Mouse (Mus musculus) kidney, adult 2 months (tissue): ENCODE results near the gene Gm28230. TPM values are rescaled to one million over a fixed set of nuclear protein-coding genes. Genes with fewer than 3 reads are reported as not detected.

Source experiments
- DNase-seq: peaks from one replicate; pipeline ENCODE4 v3.0.0; 2021
- H3K27ac ChIP-seq: fragments of 200-500 bp; 2 replicates; pipeline ENCODE4 v1.5.1; 2012; ENCODE audit warnings: low read depth, low read length, control low read depth, inconsistent platforms; ENCODE audit not compliant: insufficient read depth
- H3K27me3 ChIP-seq: fragments of 200-500 bp; replicated peaks from 2 replicates; pipeline ENCODE4 v1.6.1; 2012; ENCODE audit warnings: mild to moderate bottlenecking, moderate library complexity, low read length, inconsistent platforms; ENCODE audit not compliant: control insufficient read depth, insufficient read depth
- H3K36me3 ChIP-seq: fragments of 200-500 bp; 2 replicates; pipeline ENCODE4 v1.6.1; 2012; ENCODE audit warnings: mild to moderate bottlenecking, moderate library complexity, low read length, inconsistent platforms; ENCODE audit not compliant: control insufficient read depth, insufficient read depth
- H3K4me1 ChIP-seq: fragments of 200-500 bp; 2 replicates; pipeline ENCODE4 v1.6.1; 2011; ENCODE audit warnings: low read length; ENCODE audit not compliant: control insufficient read depth, insufficient read depth
- H3K4me3 ChIP-seq: fragments of 200-500 bp; 2 replicates; pipeline ENCODE4 v1.5.1; 2011; ENCODE audit warnings: mild to moderate bottlenecking, low read depth, low read length, control low read depth; ENCODE audit not compliant: insufficient read depth
- CTCF ChIP-seq: fragments of 200-500 bp; conservative IDR thresholded peaks from 2 replicates; pipeline ENCODE4 v1.5.1; 2011; ENCODE audit warnings: low read depth, mild to moderate bottlenecking, control low read depth, low read length, moderate library complexity, mixed read lengths; ENCODE audit not compliant: insufficient read depth, insufficient read length
- POLR2A ChIP-seq: fragments of 200-500 bp; IDR thresholded peaks from one replicate; pipeline ENCODE4 v1.6.1; 2011; ENCODE audit warnings: low read depth, low read length, control low read depth
- WGBS: fragments of 180-500 bp; shearing (Covaris S2); methylation state at CpG from one replicate; pipeline ENCODE4 v1.1.7; 2018; 5-methylcytosine and 5-hydroxymethylcytosine counted together
- polyA plus RNA-seq: library from polyadenylated mRNA; depleted of rRNA; stranded (reverse); fragments of >200 nt; gene quantifications from 2 replicates; pipeline ENCODE4 v1.2.3, GENCODE M21; 2012

The Gm28230 gene
- polyA plus RNA-seq, 1 experiment, result 5.5 TPM

DNA sequence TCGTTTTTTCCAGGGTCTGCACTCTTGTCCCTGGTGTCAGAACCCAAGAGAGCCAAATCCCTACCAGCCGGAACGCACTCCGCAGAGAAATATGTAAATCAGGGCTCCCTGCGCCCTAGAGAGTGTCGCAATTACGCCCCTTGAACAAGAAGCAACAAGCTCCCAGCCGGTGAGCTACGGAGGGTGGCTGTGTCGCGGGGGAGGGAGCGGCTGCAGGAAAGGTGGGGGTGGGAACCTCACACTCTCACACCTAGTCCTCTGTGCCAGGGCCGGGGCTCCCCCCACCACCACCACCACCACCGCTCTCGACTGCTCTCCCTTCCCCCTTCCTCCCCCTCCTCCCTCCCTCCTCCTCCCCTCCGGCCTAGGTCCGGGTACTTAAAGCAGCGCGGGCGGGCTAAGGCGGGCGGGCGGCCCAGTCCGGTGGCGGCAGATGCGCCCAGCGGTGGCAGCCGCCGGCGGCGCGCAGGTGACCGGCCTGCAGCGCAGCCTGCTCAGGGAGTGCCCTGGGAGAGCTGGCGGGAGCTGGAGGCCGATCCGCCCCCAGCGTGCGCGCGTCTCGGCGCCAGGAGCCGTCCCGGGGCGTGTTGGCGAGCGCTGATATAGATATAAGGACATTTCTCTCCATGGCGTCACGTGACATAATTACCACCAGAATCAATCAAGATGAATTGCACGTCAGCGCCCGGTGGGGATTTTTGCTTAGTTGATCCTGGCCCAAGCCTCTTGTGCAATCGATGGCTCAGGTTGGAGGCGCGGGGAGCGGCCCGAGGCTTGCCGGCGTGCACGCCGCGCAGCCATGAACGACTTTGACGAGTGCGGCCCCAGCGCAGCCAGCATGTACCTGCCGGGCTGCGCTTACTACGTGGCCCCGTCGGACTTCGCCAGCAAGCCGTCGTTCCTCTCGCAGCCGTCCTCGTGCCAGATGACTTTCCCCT, 44.7 kb upstream of the Gm28230 start:
- Histone ChIP-seq H3K27me3 (peaks cover 9% of the 10 kb centered on the region), H3K27ac (peak overlapping the region; percentile 59; the same call in 1 of the 2 replicates), H3K4me3 (peak overlapping the region; percentile 31), H3K4me1 (no peaks in the 10 kb centered on the region), H3K36me3 (no peaks in the 10 kb centered on the region)
- DNase-seq, result peak; percentile 39
- 2% methylated on average over 75 of the region's 78 CpGs for WGBS
- TF ChIP-seq CTCF (no peak), POLR2A (no peak)

DNA sequence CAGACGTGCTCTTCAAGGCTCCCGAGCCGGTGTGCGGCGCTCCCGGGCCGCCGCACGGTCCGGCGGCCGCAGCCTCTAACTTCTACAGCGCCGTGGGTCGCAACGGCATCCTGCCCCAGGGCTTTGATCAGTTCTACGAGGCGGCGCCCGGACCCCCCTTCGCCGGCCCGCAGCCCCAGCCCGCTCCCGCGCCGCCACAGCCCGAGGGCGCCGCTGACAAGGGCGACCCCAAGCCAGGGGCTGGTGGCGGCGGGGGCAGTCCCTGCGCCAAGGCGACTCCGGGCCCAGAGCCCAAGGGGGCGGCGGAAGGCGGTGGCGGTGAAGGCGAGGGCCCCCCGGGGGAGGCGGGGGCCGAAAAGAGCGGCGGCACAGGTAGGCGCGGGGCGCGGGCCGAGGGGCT, 43.7 kb upstream of the Gm28230 start:
- H3K36me3 ChIP-seq, result no peaks in the 10 kb centered on the region
- H3K4me1 ChIP-seq, result no peaks in the 10 kb centered on the region
- peak; percentile 12 for DNase-seq
- H3K27me3 ChIP-seq, result peaks cover 10% of the 10 kb centered on the region
- WGBS, result 4% methylated on average over 47 of the region's 51 CpGs
- no peak for TF ChIP-seq CTCF
- H3K27ac ChIP-seq, result no peak overlapping the region
- H3K4me3 ChIP-seq, result peak overlapping the region; percentile 31

DNA sequence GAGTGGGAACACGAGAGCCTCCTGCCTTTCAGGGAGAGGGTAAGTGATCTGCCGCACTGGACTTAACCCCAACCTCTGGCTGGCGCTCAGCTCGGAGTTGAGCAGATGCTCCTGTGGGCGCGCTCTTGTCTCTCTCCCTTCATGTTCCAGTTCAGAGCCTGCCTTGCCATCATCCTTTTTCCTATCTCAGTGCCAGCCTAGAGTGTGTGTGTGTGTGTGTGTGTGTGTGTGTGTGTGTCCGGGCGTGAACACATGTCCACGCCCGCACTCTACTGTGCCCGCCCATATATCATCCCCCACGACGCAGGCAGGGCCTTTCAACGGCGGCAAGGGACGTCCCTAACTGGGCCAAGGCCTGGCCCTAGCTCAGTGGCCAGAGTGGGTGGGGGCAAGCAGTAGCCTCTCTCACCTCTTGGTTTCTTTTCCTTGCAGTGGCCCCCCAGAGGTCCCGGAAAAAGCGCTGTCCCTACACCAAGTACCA, 43.0 kb upstream of the Gm28230 start:
- Histone ChIP-seq H3K36me3 (no peaks in the 10 kb centered on the region), H3K4me3 (peak overlapping the region; percentile 46), H3K4me1 (no peaks in the 10 kb centered on the region), H3K27ac (no peak overlapping the region), H3K27me3 (peaks cover 11% of the 10 kb centered on the region)
- WGBS, result 8% methylated on average over 18 of the region's 18 CpGs
- no peak for DNase-seq
- no peak for TF ChIP-seq CTCF

DNA sequence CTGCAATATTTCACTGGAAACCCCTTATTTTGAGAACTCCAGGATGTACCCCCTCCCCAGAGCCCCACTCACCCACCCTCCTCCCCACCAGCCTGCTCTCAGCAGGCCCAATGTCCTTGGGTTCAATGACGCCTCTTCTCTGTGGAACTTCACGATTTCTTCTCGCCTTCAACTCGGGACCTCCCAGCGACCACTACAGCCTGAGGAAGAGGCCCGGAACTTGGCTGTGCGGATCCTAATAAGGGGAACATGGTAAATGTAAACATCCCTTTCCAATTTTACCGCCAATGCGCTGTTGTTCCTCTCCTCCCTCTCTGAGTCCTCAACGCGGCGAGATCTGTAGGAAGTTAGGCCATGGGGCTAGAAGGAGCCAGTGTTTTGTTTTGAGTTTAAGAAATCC, 42.4 kb upstream of the Gm28230 start:
- WGBS, result 52% methylated on average over 12 of the region's 12 CpGs
- peak overlapping the region; percentile 27 for H3K4me3 ChIP-seq
- H3K36me3 ChIP-seq, result no peaks in the 10 kb centered on the region
- TF ChIP-seq POLR2A, result no peak
- no peak for TF ChIP-seq CTCF
- H3K4me1 ChIP-seq, result no peaks in the 10 kb centered on the region
- peaks cover 11% of the 10 kb centered on the region for H3K27me3 ChIP-seq
- DNase-seq, result no peak
- H3K27ac ChIP-seq, result no peak overlapping the region

DNA sequence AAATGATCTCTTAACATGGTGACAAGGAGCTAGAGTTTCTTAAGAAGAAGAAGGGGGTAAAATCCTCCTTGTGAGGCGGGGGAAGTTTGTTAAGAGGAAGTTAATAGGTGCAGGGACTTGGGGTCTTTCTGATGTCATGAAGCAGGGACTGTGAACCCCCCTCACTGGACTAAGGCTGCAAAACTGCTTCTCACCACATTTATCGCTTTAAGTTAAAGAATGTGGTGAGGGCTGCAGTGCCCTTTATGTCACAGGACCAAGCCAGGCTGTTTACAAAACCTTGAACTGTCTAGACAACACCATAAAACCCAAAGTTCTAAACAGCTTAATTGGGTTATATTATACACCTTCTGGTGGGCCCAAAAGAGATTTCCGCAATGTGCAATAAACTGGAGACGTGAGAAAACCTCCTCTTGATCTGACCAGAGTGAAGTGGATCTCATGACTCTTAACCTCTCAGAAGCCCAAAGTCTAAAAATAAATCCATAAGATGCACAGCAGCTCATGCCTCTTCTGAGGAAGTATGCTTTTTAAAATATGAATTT, 41.4 kb upstream of the Gm28230 start:
- Histone ChIP-seq H3K27me3 (peaks cover 10% of the 10 kb centered on the region), H3K4me3 (no peak overlapping the region), H3K27ac (no peak overlapping the region), H3K36me3 (no peaks in the 10 kb centered on the region), H3K4me1 (no peaks in the 10 kb centered on the region)
- no peak for DNase-seq
- WGBS, result 55% methylated on average over 4 of the region's 4 CpGs
- TF ChIP-seq CTCF (no peak), POLR2A (no peak)

DNA sequence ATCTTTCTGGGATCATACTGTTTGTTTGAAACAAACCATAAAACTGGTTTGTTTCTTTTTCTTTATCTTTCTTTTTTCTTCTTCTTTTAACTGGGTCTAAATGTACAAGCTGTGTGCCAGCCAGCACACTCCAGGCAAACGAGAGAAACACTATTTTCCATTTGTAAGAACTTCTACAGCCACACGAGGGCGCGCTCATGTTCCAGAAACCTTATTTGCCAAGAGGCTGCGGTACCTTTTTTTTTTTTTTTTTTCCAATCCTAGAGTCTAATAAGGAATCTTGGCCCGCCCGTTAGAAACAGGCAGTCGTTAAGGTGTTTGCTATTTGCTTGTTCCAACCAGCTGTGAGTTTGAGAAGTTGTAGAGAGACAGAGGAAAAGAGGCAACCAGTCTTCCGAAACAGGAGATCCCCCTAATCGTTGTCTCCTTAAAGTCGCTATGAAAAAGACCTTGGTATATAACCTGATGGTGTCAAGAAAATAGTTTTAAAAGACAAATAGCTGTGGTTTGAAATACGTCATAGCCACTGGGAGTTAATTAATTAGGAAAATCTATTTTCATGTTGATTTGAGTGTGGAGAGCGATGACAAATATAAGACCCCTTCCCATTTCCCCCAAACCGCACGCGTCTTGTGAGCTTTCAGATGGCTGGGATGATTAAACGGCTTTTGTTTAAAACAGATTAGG, 40.1 kb upstream of the Gm28230 start:
- Histone ChIP-seq H3K4me1 (no peaks in the 10 kb centered on the region), H3K27ac (peak overlapping the region; percentile 84), H3K4me3 (peak overlapping the region; percentile 46), H3K36me3 (no peaks in the 10 kb centered on the region), H3K27me3 (peaks cover 10% of the 10 kb centered on the region)
- DNase-seq, result peak; percentile 91
- TF ChIP-seq POLR2A, result no peak
- peak; percentile 60 for TF ChIP-seq CTCF
- 13% methylated on average over 17 of the region's 17 CpGs for WGBS
